Mouse (Mus musculus): Measurements from ENCODE around the gene Siva1. TPM values are rescaled to one million over a fixed set of nuclear protein-coding genes. Genes with fewer than 3 reads are reported as not detected.

Gene Siva1
- polyA plus RNA-seq, 1 experiment from 2014 or later, result 230 TPM

- Histone ChIP-seq H3K9ac (ENCODE audit: low read length) (peak within 1 kb of the TSS; percentile 72), H3K4me3 (ENCODE audit: low read depth, low read length) (peak within 1 kb of the TSS; percentile 43), H3K9me3 (ENCODE audit: control insufficient read depth, low read length) (no peaks in the 10 kb centered on the region), H3K4me1 (ENCODE audit: control insufficient read depth, insufficient read depth, low read length) (peaks cover 19% of the 10 kb centered on the region), H3K36me3 (ENCODE audit: control insufficient read depth, insufficient read depth, low read length) (no peaks in the 10 kb centered on the region), H3K27me3 (ENCODE audit: control insufficient read depth, insufficient read depth, low read length) (peaks cover 27% of the 10 kb centered on the region), H3K27ac (ENCODE audit: low read depth, low read length) (no peak within 1 kb of the TSS), H3K4me2 (peak within 1 kb of the TSS; percentile 95)
- WGBS, result under 1% methylated on average over 55 of the region's 56 CpGs
- DNase-seq (ENCODE audit: low spot score, missing footprints), result peak; percentile 91
- ATAC-seq (ENCODE audit: low FRiP score), result peak; percentile 45
Observed at GRCm38 (mm10) chr12:112619686-112620353, 24.7 kb upstream of the Siva1 start, which contains the start of gene Adssl1. Gene Adssl1 (plus strand): TSS chr12:112620045.

DNA sequence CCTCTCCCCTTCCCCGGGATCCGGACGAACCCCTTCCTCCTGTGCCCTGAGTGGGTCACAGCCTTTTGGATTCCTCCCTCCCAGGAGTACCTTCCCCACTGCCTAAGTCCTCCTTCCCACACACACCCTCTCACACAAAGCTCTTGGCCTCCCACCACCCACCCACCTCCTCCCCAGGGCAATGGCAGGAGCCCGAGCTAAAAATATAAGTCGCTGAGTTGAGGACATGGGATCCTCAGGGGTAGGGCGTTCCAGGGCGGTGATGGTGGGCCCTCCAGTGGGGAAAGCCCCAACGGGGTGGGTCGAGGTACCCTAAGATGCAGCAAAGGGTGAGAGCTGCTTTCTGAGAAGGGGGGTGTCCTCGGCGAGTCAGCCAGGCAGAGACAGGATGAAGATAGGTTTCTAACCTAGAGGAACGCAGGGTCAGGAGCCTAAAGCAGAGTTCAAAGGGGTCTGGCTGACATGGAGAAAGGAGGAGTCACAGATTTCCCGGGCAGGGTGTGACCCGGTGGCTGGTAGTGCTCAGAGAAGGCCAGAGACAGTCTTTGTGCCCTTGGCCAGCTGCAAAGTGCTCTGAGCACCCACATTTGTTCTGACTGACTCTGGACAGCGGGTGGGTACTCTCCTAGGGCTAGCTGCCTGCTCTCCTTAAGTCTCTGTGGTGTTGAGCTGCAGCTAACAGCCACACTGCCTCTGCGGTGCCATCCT lies 24.0 kb upstream of the Siva1 start:
- H3K27me3 ChIP-seq (ENCODE audit: control insufficient read depth, insufficient read depth, low read length), result peaks cover 27% of the 10 kb centered on the region
- peak overlapping the region; percentile 95 for H3K4me2 ChIP-seq
- H3K36me3 ChIP-seq (ENCODE audit: control insufficient read depth, insufficient read depth, low read length), result no peaks in the 10 kb centered on the region
- peak overlapping the region; percentile 43 for H3K4me3 ChIP-seq (ENCODE audit: low read depth, low read length)
- peaks cover 19% of the 10 kb centered on the region for H3K4me1 ChIP-seq (ENCODE audit: control insufficient read depth, insufficient read depth, low read length)
- H3K9ac ChIP-seq (ENCODE audit: low read length), result peak overlapping the region; percentile 72
- DNase-seq (ENCODE audit: low spot score, missing footprints), result peak; percentile 91
- no peaks in the 10 kb centered on the region for H3K9me3 ChIP-seq (ENCODE audit: control insufficient read depth, low read length)
- WGBS, result 12% methylated on average over 16 of the region's 16 CpGs
- H3K27ac ChIP-seq (ENCODE audit: low read depth, low read length), result no peak overlapping the region
- no peak for ATAC-seq (ENCODE audit: low FRiP score)

GRCm38 (mm10) chr12:112621900-112622299 lies 22.6 kb upstream of the Siva1 start:
- Histone ChIP-seq H3K36me3 (ENCODE audit: control insufficient read depth, insufficient read depth, low read length) (no peaks in the 10 kb centered on the region), H3K9ac (ENCODE audit: low read length) (no peak overlapping the region), H3K9me3 (ENCODE audit: control insufficient read depth, low read length) (no peaks in the 10 kb centered on the region), H3K4me1 (ENCODE audit: control insufficient read depth, insufficient read depth, low read length) (peaks cover 19% of the 10 kb centered on the region), H3K27ac (ENCODE audit: low read depth, low read length) (no peak overlapping the region), H3K4me2 (no peak overlapping the region), H3K27me3 (ENCODE audit: control insufficient read depth, insufficient read depth, low read length) (peaks cover 27% of the 10 kb centered on the region), H3K4me3 (ENCODE audit: low read depth, low read length) (no peak overlapping the region)
- DNase-seq (ENCODE audit: low spot score, missing footprints), result no peak
- WGBS, result 83% methylated on average over 3 of the region's 3 CpGs
- no peak for ATAC-seq (ENCODE audit: low FRiP score)

- H3K9ac ChIP-seq (ENCODE audit: low read length), result no peak overlapping the region
- peaks cover 25% of the 10 kb centered on the region for H3K27me3 ChIP-seq (ENCODE audit: control insufficient read depth, insufficient read depth, low read length)
- ATAC-seq (ENCODE audit: low FRiP score) (peak; percentile 37), DNase-seq (ENCODE audit: low spot score, missing footprints) (no peak)
- no peak overlapping the region for H3K4me3 ChIP-seq (ENCODE audit: low read depth, low read length)
- peaks cover 17% of the 10 kb centered on the region for H3K4me1 ChIP-seq (ENCODE audit: control insufficient read depth, insufficient read depth, low read length)
- no peak overlapping the region for H3K4me2 ChIP-seq
- H3K36me3 ChIP-seq (ENCODE audit: control insufficient read depth, insufficient read depth, low read length), result no peaks in the 10 kb centered on the region
- H3K27ac ChIP-seq (ENCODE audit: low read depth, low read length), result no peak overlapping the region
- WGBS, result 19% methylated on average over 2 of the region's 2 CpGs
- no peaks in the 10 kb centered on the region for H3K9me3 ChIP-seq (ENCODE audit: control insufficient read depth, low read length)
Observed at GRCm38 (mm10) chr12:112623742-112624141, 20.7 kb upstream of the Siva1 start.

GRCm38 (mm10) chr12:112625700-112626099 lies 18.8 kb upstream of the Siva1 start:
- WGBS, result 92% methylated on average over 4 of the region's 4 CpGs

DNA sequence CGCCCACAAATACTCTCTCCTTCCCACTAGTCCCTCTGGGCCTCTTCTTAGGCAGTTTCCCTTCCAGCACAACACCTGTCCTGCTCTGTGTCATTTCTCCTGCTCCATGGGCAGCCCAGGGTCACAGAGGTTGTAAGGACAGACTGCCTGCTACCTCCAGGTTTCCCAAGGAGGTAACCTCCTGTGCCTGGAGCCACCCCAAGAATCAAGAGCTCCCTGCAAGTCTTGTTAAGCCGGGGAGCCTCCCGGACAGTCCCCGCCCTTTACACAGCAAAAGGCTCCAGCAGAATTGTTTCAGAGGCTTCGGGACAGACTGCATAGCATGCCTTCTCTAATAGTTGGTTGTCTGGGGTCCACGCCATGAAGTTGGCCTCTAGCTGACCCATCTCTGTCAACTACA lies 18.0 kb upstream of the Siva1 start:
- 88% methylated on average over 6 of the region's 6 CpGs for WGBS
- Histone ChIP-seq H3K4me3 (ENCODE audit: low read depth, low read length) (no peak overlapping the region), H3K9ac (ENCODE audit: low read length) (no peak overlapping the region), H3K4me2 (no peak overlapping the region), H3K27me3 (ENCODE audit: control insufficient read depth, insufficient read depth, low read length) (peaks cover 3% of the 10 kb centered on the region; the same call in 1 of the 2 replicates), H3K27ac (ENCODE audit: low read depth, low read length) (no peak overlapping the region), H3K36me3 (ENCODE audit: control insufficient read depth, insufficient read depth, low read length) (no peaks in the 10 kb centered on the region), H3K4me1 (ENCODE audit: control insufficient read depth, insufficient read depth, low read length) (0 out of 2 replicates have a peak, but pooled peaks cover 5% of the 10 kb centered on the region), H3K9me3 (ENCODE audit: control insufficient read depth, low read length) (no peaks in the 10 kb centered on the region)
- DNase-seq (ENCODE audit: low spot score, missing footprints), result no peak
- no peak for ATAC-seq (ENCODE audit: low FRiP score)

More at GRCm38 (mm10) chr12:112625700-112626099, 18.8 kb upstream of the Siva1 start:
- Histone ChIP-seq H3K36me3 (ENCODE audit: control insufficient read depth, insufficient read depth, low read length) (no peaks in the 10 kb centered on the region), H3K27ac (ENCODE audit: low read depth, low read length) (no peak overlapping the region), H3K4me3 (ENCODE audit: low read depth, low read length) (no peak overlapping the region), H3K4me1 (ENCODE audit: control insufficient read depth, insufficient read depth, low read length) (peaks cover 6% of the 10 kb centered on the region; the same call in 1 of the 2 replicates), H3K9ac (ENCODE audit: low read length) (no peak overlapping the region), H3K4me2 (no peak overlapping the region), H3K27me3 (ENCODE audit: control insufficient read depth, insufficient read depth, low read length) (peaks cover 10% of the 10 kb centered on the region), H3K9me3 (ENCODE audit: control insufficient read depth, low read length) (no peaks in the 10 kb centered on the region)
- DNase-seq (ENCODE audit: low spot score, missing footprints) (no peak), ATAC-seq (ENCODE audit: low FRiP score) (no peak)

DNA sequence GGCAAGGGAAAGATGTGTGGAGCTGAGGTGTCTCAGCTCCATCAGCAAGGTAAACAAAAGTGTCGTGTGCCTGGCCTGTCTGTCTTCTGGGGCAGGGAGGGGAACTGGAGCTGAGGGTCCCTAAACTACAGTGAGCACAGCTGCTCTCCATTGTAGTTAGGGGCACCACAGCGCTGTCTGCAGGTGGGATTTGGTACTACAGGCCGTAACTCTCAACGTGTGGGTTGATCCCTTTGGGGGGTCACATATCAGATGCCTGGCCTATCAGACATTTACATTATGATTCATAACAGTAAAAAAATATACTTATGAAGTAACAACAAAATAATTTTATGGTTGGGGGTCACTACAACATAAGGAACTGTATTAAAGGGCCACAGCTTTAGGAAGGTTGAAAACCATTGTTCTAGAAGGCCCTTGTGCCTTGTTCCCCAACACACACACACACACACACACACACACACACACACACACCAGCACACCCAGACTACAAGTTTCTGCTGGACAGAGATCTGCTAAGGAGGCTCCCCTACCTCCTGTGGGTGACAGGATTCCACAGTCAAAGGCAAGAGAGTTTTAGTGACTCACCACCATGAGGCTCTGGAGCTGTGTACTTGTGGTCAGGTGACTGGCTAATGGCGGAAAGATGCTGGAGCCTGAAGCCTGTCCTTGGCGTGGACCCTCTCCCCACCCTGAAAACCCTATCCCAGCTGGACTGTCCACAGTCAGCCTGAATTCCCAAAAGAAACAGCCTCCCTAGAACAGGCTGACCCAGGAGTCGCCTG lies 17.2 kb upstream of the Siva1 start:
- DNase-seq (ENCODE audit: low spot score, missing footprints) (peak; percentile 92), ATAC-seq (ENCODE audit: low FRiP score) (no peak)
- no peak overlapping the region for H3K4me2 ChIP-seq
- H3K9me3 ChIP-seq (ENCODE audit: control insufficient read depth, low read length), result no peaks in the 10 kb centered on the region
- no peaks in the 10 kb centered on the region for H3K36me3 ChIP-seq (ENCODE audit: control insufficient read depth, insufficient read depth, low read length)
- no peaks in the 10 kb centered on the region; the same call in 1 of the 2 replicates for H3K27me3 ChIP-seq (ENCODE audit: control insufficient read depth, insufficient read depth, low read length)
- H3K4me3 ChIP-seq (ENCODE audit: low read depth, low read length), result no peak overlapping the region
- no peak overlapping the region for H3K27ac ChIP-seq (ENCODE audit: low read depth, low read length)
- WGBS, result 56% methylated on average over 7 of the region's 7 CpGs
- no peak overlapping the region for H3K9ac ChIP-seq (ENCODE audit: low read length)
- 0 out of 2 replicates have a peak, but pooled peaks cover 5% of the 10 kb centered on the region for H3K4me1 ChIP-seq (ENCODE audit: control insufficient read depth, insufficient read depth, low read length)

- H3K36me3 ChIP-seq (ENCODE audit: control insufficient read depth, insufficient read depth, low read length), result no peaks in the 10 kb centered on the region
- H3K4me2 ChIP-seq, result no peak overlapping the region
- no peaks in the 10 kb centered on the region for H3K27me3 ChIP-seq (ENCODE audit: control insufficient read depth, insufficient read depth, low read length)
- no peak overlapping the region for H3K9ac ChIP-seq (ENCODE audit: low read length)
- H3K9me3 ChIP-seq (ENCODE audit: control insufficient read depth, low read length), result no peaks in the 10 kb centered on the region
- no peak overlapping the region for H3K27ac ChIP-seq (ENCODE audit: low read depth, low read length)
- DNase-seq (ENCODE audit: low spot score, missing footprints), result no peak
- H3K4me3 ChIP-seq (ENCODE audit: low read depth, low read length), result no peak overlapping the region
- 86% methylated on average over 6 of the region's 6 CpGs for WGBS
- 0 out of 2 replicates have a peak, but pooled peaks cover 5% of the 10 kb centered on the region for H3K4me1 ChIP-seq (ENCODE audit: control insufficient read depth, insufficient read depth, low read length)
- ATAC-seq (ENCODE audit: low FRiP score), result no peak
Observed at GRCm38 (mm10) chr12:112628197-112628596, 16.3 kb upstream of the Siva1 start.
